Mouse (Mus musculus) limb, embryonic 13.5 days (tissue): ENCODE measurements at regions not wholly inside any gene's neighbourhood (a gene's known extent, or its start where the extent isn't known, plus 50 kb on each side); places are given as distances from the start of the nearest gene placed in this dataset.

Source experiments
- ATAC-seq: fragments of 200-750 bp; cut with Nextera tagmentation; 2 replicates; pipeline ENCODE4 v1.8.0; 2017; ENCODE audit warnings: low read depth, moderate number of reproducible peaks, moderate TSS enrichment; ENCODE audit not compliant: low FRiP score
- H3K27ac ChIP-seq: fragments of 300-500 bp; sonication (generic); 2 replicates; pipeline ENCODE4 v1.5.1; 2015; ENCODE audit warnings: inconsistent platforms, mild to moderate bottlenecking, moderate library complexity
- H3K27me3 ChIP-seq: fragments of 300-500 bp; sonication (generic); 2 replicates; pipeline ENCODE4 v1.6.1; 2015; ENCODE audit warnings: mild to moderate bottlenecking, inconsistent platforms
- H3K36me3 ChIP-seq: fragments of 300-500 bp; sonication (generic); 2 replicates; pipeline ENCODE4 v1.6.1; 2015; ENCODE audit warnings: inconsistent platforms, mild to moderate bottlenecking, moderate library complexity
- H3K4me1 ChIP-seq: fragments of 300-500 bp; sonication (generic); 2 replicates; pipeline ENCODE4 v1.6.1; 2015; ENCODE audit warnings: inconsistent platforms
- H3K4me2 ChIP-seq: fragments of 300-500 bp; sonication (generic); replicated peaks from 2 replicates; pipeline ENCODE4 v1.6.1; 2015; ENCODE audit warnings: inconsistent platforms, mild to moderate bottlenecking, moderate library complexity
- H3K4me3 ChIP-seq: fragments of 300-500 bp; sonication (generic); 2 replicates; pipeline ENCODE4 v1.5.1; 2015; ENCODE audit warnings: moderate library complexity, mild to moderate bottlenecking, inconsistent platforms
- H3K9ac ChIP-seq: fragments of 300-500 bp; sonication (generic); 2 replicates; pipeline ENCODE4 v1.6.1; 2015; ENCODE audit warnings: mild to moderate bottlenecking, inconsistent platforms
- H3K9me3 ChIP-seq: fragments of 300-500 bp; sonication (generic); 2 replicates; pipeline ENCODE4 v1.6.1; 2016; ENCODE audit warnings: inconsistent platforms
- WGBS: fragments of 180-500 bp; shearing (Covaris S2); methylation state at CpG from one replicate; pipeline ENCODE4 v1.1.7; 2015; 5-methylcytosine and 5-hydroxymethylcytosine counted together

- 61% methylated on average over 7 of the region's 7 CpGs for WGBS
- Histone ChIP-seq H3K27me3 (no peaks in the 10 kb centered on the region), H3K27ac (no peak overlapping the region), H3K36me3 (no peaks in the 10 kb centered on the region), H3K9ac (no peak overlapping the region), H3K9me3 (no peaks in the 10 kb centered on the region), H3K4me3 (no peak overlapping the region), H3K4me2 (no peak overlapping the region), H3K4me1 (0 out of 2 replicates have a peak, but pooled peaks cover 6% of the 10 kb centered on the region)
- no peak for ATAC-seq
Measured at GRCm38 (mm10) chr3:39320851-39321250, 434.1 kb downstream of the Fat4 start.

- H3K9me3 ChIP-seq, result no peaks in the 10 kb centered on the region
- ATAC-seq, result no peak
- no peaks in the 10 kb centered on the region for H3K27me3 ChIP-seq
- 0 out of 2 replicates have a peak, but pooled peaks cover 6% of the 10 kb centered on the region for H3K4me1 ChIP-seq
- no peaks in the 10 kb centered on the region for H3K36me3 ChIP-seq
- no peak overlapping the region for H3K9ac ChIP-seq
- 40% methylated on average over 5 of the region's 5 CpGs for WGBS
- no peak overlapping the region for H3K4me3 ChIP-seq
- no peak overlapping the region for H3K27ac ChIP-seq
- no peak overlapping the region for H3K4me2 ChIP-seq
Measured at GRCm38 (mm10) chr3:39322225-39322624, 435.5 kb downstream of the Fat4 start.

- H3K36me3 ChIP-seq, result no peaks in the 10 kb centered on the region
- no peaks in the 10 kb centered on the region for H3K27me3 ChIP-seq
- ATAC-seq, result no peak
- no peak overlapping the region for H3K9ac ChIP-seq
- no peak overlapping the region for H3K27ac ChIP-seq
- WGBS, result 26% methylated on average over 8 of the region's 8 CpGs
- H3K4me2 ChIP-seq, result no peak overlapping the region
- peaks cover 19% of the 10 kb centered on the region for H3K4me1 ChIP-seq
- no peaks in the 10 kb centered on the region for H3K9me3 ChIP-seq
- no peak overlapping the region for H3K4me3 ChIP-seq
Measured at GRCm38 (mm10) chr3:39335612-39336230, 449.0 kb downstream of the Fat4 start.

- 59% methylated on average over 3 of the region's 3 CpGs for WGBS
- H3K9me3 ChIP-seq, result no peaks in the 10 kb centered on the region
- H3K9ac ChIP-seq, result no peak overlapping the region
- H3K36me3 ChIP-seq, result no peaks in the 10 kb centered on the region
- no peak overlapping the region for H3K27ac ChIP-seq
- H3K27me3 ChIP-seq, result no peaks in the 10 kb centered on the region
- ATAC-seq, result no peak
- no peak overlapping the region for H3K4me3 ChIP-seq
- H3K4me1 ChIP-seq, result peaks cover 26% of the 10 kb centered on the region
- no peak overlapping the region for H3K4me2 ChIP-seq
Measured at GRCm38 (mm10) chr3:39341161-39341687, 454.5 kb downstream of the Fat4 start.

GRCm38 (mm10) chr3:39344078-39344477 is 457.3 kb downstream of the Fat4 start:
- no peak; the same call in 1 of the 2 replicates for ATAC-seq
- no peak overlapping the region for H3K9ac ChIP-seq
- WGBS, result 12% methylated on average over 3 of the region's 3 CpGs

GRCm38 (mm10) chr3:39347578-39347977 is 460.8 kb downstream of the Fat4 start:
- 95% methylated on average over 4 of the region's 4 CpGs for WGBS
- no peaks in the 10 kb centered on the region for H3K27me3 ChIP-seq
- no peak overlapping the region for H3K4me3 ChIP-seq
- H3K36me3 ChIP-seq, result no peaks in the 10 kb centered on the region
- ATAC-seq, result no peak
- H3K9ac ChIP-seq, result no peak overlapping the region
- H3K27ac ChIP-seq, result no peak overlapping the region
- no peak overlapping the region for H3K4me2 ChIP-seq
- H3K4me1 ChIP-seq, result peaks cover 16% of the 10 kb centered on the region; the same call in 1 of the 2 replicates
- no peaks in the 10 kb centered on the region for H3K9me3 ChIP-seq

More at GRCm38 (mm10) chr3:39344078-39344477, 457.3 kb downstream of the Fat4 start:
- Histone ChIP-seq H3K4me1 (peaks cover 28% of the 10 kb centered on the region), H3K36me3 (no peaks in the 10 kb centered on the region), H3K27ac (no peak overlapping the region), H3K4me3 (no peak overlapping the region), H3K4me2 (no peak overlapping the region), H3K27me3 (no peaks in the 10 kb centered on the region), H3K9me3 (no peaks in the 10 kb centered on the region)

- Histone ChIP-seq H3K36me3 (no peaks in the 10 kb centered on the region), H3K9me3 (peaks cover 5% of the 10 kb centered on the region; the same call in 1 of the 2 replicates), H3K4me2 (no peak overlapping the region), H3K4me1 (peaks cover 9% of the 10 kb centered on the region; the same call in 1 of the 2 replicates), H3K27ac (no peak overlapping the region), H3K27me3 (no peaks in the 10 kb centered on the region), H3K4me3 (no peak overlapping the region), H3K9ac (no peak overlapping the region)
- 80% methylated on average over 2 of the region's 2 CpGs for WGBS
- no peak for ATAC-seq
Measured at GRCm38 (mm10) chr3:39357012-39357411, 470.3 kb downstream of the Fat4 start.

GRCm38 (mm10) chr3:39360278-39360677 is 473.5 kb downstream of the Fat4 start:
- peaks cover 8% of the 10 kb centered on the region; the same call in 1 of the 2 replicates for H3K9me3 ChIP-seq
- H3K27me3 ChIP-seq, result no peaks in the 10 kb centered on the region
- H3K4me3 ChIP-seq, result no peak overlapping the region
- ATAC-seq, result peak; percentile 81
- no peak overlapping the region for H3K4me2 ChIP-seq
- no peak overlapping the region for H3K9ac ChIP-seq
- no peaks in the 10 kb centered on the region for H3K36me3 ChIP-seq
- 11% methylated on average over 2 of the region's 2 CpGs for WGBS
- no peak overlapping the region for H3K27ac ChIP-seq
- H3K4me1 ChIP-seq, result peaks cover 9% of the 10 kb centered on the region; the same call in 1 of the 2 replicates

GRCm38 (mm10) chr3:39370926-39371325 is 484.2 kb downstream of the Fat4 start:
- H3K4me1 ChIP-seq, result no peaks in the 10 kb centered on the region
- H3K27ac ChIP-seq, result no peak overlapping the region
- WGBS, result 93% methylated on average over 4 of the region's 4 CpGs
- no peak overlapping the region for H3K9ac ChIP-seq
- H3K27me3 ChIP-seq, result no peaks in the 10 kb centered on the region
- no peak overlapping the region for H3K4me3 ChIP-seq
- H3K4me2 ChIP-seq, result no peak overlapping the region
- H3K9me3 ChIP-seq, result no peaks in the 10 kb centered on the region
- ATAC-seq, result no peak
- no peaks in the 10 kb centered on the region for H3K36me3 ChIP-seq

- Histone ChIP-seq H3K4me1 (no peaks in the 10 kb centered on the region), H3K4me3 (no peak overlapping the region), H3K36me3 (no peaks in the 10 kb centered on the region), H3K27me3 (no peaks in the 10 kb centered on the region), H3K27ac (no peak overlapping the region), H3K9ac (no peak overlapping the region), H3K4me2 (no peak overlapping the region), H3K9me3 (no peaks in the 10 kb centered on the region)
- WGBS, result 76% methylated on average over 10 of the region's 10 CpGs
- no peak for ATAC-seq
Measured at GRCm38 (mm10) chr3:39372426-39372950, 485.7 kb downstream of the Fat4 start.

- Histone ChIP-seq H3K9me3 (no peaks in the 10 kb centered on the region), H3K4me2 (no peak overlapping the region), H3K4me3 (no peak overlapping the region), H3K27me3 (no peaks in the 10 kb centered on the region), H3K9ac (no peak overlapping the region), H3K27ac (no peak overlapping the region), H3K4me1 (no peaks in the 10 kb centered on the region), H3K36me3 (no peaks in the 10 kb centered on the region)
- no peak for ATAC-seq
- 83% methylated on average over 5 of the region's 5 CpGs for WGBS
Measured at GRCm38 (mm10) chr3:39375465-39375864, 488.7 kb downstream of the Fat4 start.

- H3K27ac ChIP-seq, result no peak overlapping the region
- no peaks in the 10 kb centered on the region for H3K9me3 ChIP-seq
- no peak for ATAC-seq
- no peak overlapping the region for H3K4me2 ChIP-seq
- H3K9ac ChIP-seq, result no peak overlapping the region
- 60% methylated on average over 1 of the region's 1 CpGs for WGBS
- no peaks in the 10 kb centered on the region for H3K36me3 ChIP-seq
- H3K27me3 ChIP-seq, result no peaks in the 10 kb centered on the region
- H3K4me3 ChIP-seq, result no peak overlapping the region
- peaks cover 6% of the 10 kb centered on the region; the same call in 1 of the 2 replicates for H3K4me1 ChIP-seq
Measured at GRCm38 (mm10) chr3:39388491-39388890, 501.8 kb downstream of the Fat4 start.
